Comparison of ENCODE assay signal across 10 mouse cellular contexts in genomic region chr13:58523011-58523760, GRCm38 (mm10).
DNase-seq lines count a peak whose midpoint lies in the region; ATAC-seq and TF ChIP-seq lines count a peak whose summit lies in the region.
"Had no signal": no experiment of that assay in that cellular context is flagged by ENCODE, and none has a peak within 500 bp of the region (broad histone marks: within the 10 kb centered on the region; RNA-seq: fewer than 3 reads in every experiment).

No protein-coding gene starts in this region.

- DNase-seq in lung, postnatal 36 days: no peak
- DNase-seq in limb, embryonic 11.5 days (ENCODE audit: low spot score): peak; percentile 66
- DNase-seq in cerebellum, adult 2 months: no peak
- DNase-seq in forebrain, postnatal 0 days: no peak
- DNase-seq in cerebellum, adult 11-12 months: no peak

- no peak for TF ChIP-seq CTCF in cerebellum, adult 2 months (IDR thresholded peaks at IDR 0.05; ENCODE audit: borderline replicate concordance, insufficient read depth, low read depth, low read length)
- no peak for TF ChIP-seq CTCF in forebrain, postnatal 0 days (IDR thresholded peaks at IDR 0.05; ENCODE audit: low read depth)

- peak overlapping the region; percentile 25; the same call in 1 of the 2 replicates for H3K4me2 ChIP-seq in lung, embryonic 16.5 days (ENCODE audit: low read depth, low read length)
- H3K4me2 ChIP-seq in embryonic facial prominence, embryonic 15.5 days (replicated peaks): peak overlapping the region; percentile 36
- H3K4me2 ChIP-seq in limb, embryonic 11.5 days (ENCODE audit: low read depth, severe bottlenecking): peak overlapping the region; percentile 27
- H3K4me2 ChIP-seq in neural tube, embryonic 15.5 days: peak overlapping the region; percentile 28; the same call in 1 of the 2 replicates
- H3K4me2 ChIP-seq in forebrain, postnatal 0 days (ENCODE audit: low read depth): no peak overlapping the region
- H3K4me2 ChIP-seq: hindbrain, embryonic 15.5 days; midbrain, embryonic 12.5 days had no signal

- peak; percentile 47; the same call in 1 of the 2 replicates for ATAC-seq in lung, embryonic 16.5 days (ENCODE audit: low read depth)
- peak; percentile 24; the same call in 1 of the 2 replicates for ATAC-seq in embryonic facial prominence, embryonic 15.5 days (ENCODE audit: insufficient number of reproducible peaks, low FRiP score, low TSS enrichment, low read depth)
- 0 out of 2 replicates have a peak, but pooled peaks have one; percentile 54 for ATAC-seq in limb, embryonic 11.5 days (ENCODE audit: insufficient number of reproducible peaks, low FRiP score, low TSS enrichment, low read depth)
- ATAC-seq in neural tube, embryonic 15.5 days (ENCODE audit: low FRiP score): no peak
- no peak for ATAC-seq in forebrain, postnatal 0 days

- H3K4me3 ChIP-seq in lung, embryonic 16.5 days (ENCODE audit: low read length): no peak overlapping the region
- no peak overlapping the region for H3K4me3 ChIP-seq in embryonic facial prominence, embryonic 15.5 days (replicated peaks)
- H3K4me3 ChIP-seq in limb, embryonic 11.5 days (ENCODE audit: low read depth, low read length): no peak overlapping the region; the same call in 1 of the 2 replicates
- no peak overlapping the region for H3K4me3 ChIP-seq in neural tube, embryonic 15.5 days (replicated peaks)
- H3K4me3 ChIP-seq in cerebellum, adult 2 months (replicated peaks; ENCODE audit: insufficient read depth, low read depth, low read length): no peak overlapping the region
- no peak overlapping the region for H3K4me3 ChIP-seq in forebrain, postnatal 0 days (ENCODE audit: low read depth, low read length)
- H3K4me3 ChIP-seq: hindbrain, embryonic 15.5 days; midbrain, embryonic 12.5 days had no signal

- no peak overlapping the region for H3K9ac ChIP-seq in lung, embryonic 16.5 days (ENCODE audit: low read length)
- H3K9ac ChIP-seq in embryonic facial prominence, embryonic 15.5 days: no peak overlapping the region
- no peak overlapping the region for H3K9ac ChIP-seq in limb, embryonic 11.5 days (ENCODE audit: low read length)
- H3K9ac ChIP-seq in neural tube, embryonic 15.5 days (replicated peaks): no peak overlapping the region
- H3K9ac ChIP-seq in forebrain, postnatal 0 days: no peak overlapping the region
- H3K9ac ChIP-seq: hindbrain, embryonic 15.5 days; midbrain, embryonic 12.5 days had no signal

- H3K4me1 ChIP-seq in lung, embryonic 16.5 days (replicated peaks; ENCODE audit: control insufficient read depth, insufficient read depth, low read length): no peaks in the 10 kb centered on the region
- H3K4me1 ChIP-seq in embryonic facial prominence, embryonic 15.5 days: peaks cover 11% of the 10 kb centered on the region
- H3K4me1 ChIP-seq in limb, embryonic 11.5 days (ENCODE audit: control insufficient read depth, insufficient read depth, low read length): peaks cover 8% of the 10 kb centered on the region
- peaks cover 7% of the 10 kb centered on the region for H3K4me1 ChIP-seq in neural tube, embryonic 15.5 days
- no peaks in the 10 kb centered on the region for H3K4me1 ChIP-seq in cerebellum, adult 2 months (ENCODE audit: control insufficient read depth, insufficient read depth, low read length)
- H3K4me1 ChIP-seq in forebrain, postnatal 0 days (ENCODE audit: insufficient read depth): no peaks in the 10 kb centered on the region
- H3K4me1 ChIP-seq: hindbrain, embryonic 15.5 days had no signal

- no peaks in the 10 kb centered on the region for H3K9me3 ChIP-seq in lung, embryonic 16.5 days (ENCODE audit: control insufficient read depth, low read length)
- no peaks in the 10 kb centered on the region; the same call in 1 of the 2 replicates for H3K9me3 ChIP-seq in embryonic facial prominence, embryonic 15.5 days (replicated peaks)
- H3K9me3 ChIP-seq in limb, embryonic 11.5 days (ENCODE audit: control insufficient read depth, low read length): no peaks in the 10 kb centered on the region
- H3K9me3 ChIP-seq in neural tube, embryonic 15.5 days (replicated peaks): no peaks in the 10 kb centered on the region
- no peaks in the 10 kb centered on the region for H3K9me3 ChIP-seq in forebrain, postnatal 0 days (ENCODE audit: low read length)
- H3K9me3 ChIP-seq: hindbrain, embryonic 15.5 days; midbrain, embryonic 12.5 days had no signal

- no peaks in the 10 kb centered on the region; the same call in none of the 2 replicates for H3K27me3 ChIP-seq in lung, embryonic 16.5 days (ENCODE audit: control insufficient read depth, insufficient read depth, low read depth, low read length)
- no peaks in the 10 kb centered on the region; the same call in 1 of the 2 replicates for H3K27me3 ChIP-seq in embryonic facial prominence, embryonic 15.5 days
- H3K27me3 ChIP-seq in limb, embryonic 11.5 days (ENCODE audit: control insufficient read depth, insufficient read depth, low read length): 0 out of 2 replicates have a peak, but pooled peaks cover 3% of the 10 kb centered on the region
- H3K27me3 ChIP-seq in neural tube, embryonic 15.5 days (replicated peaks): peaks cover 3% of the 10 kb centered on the region; the same call in 1 of the 2 replicates
- no peaks in the 10 kb centered on the region for H3K27me3 ChIP-seq in cerebellum, adult 2 months (ENCODE audit: control insufficient read depth, insufficient read depth, low read length)
- H3K27me3 ChIP-seq in forebrain, postnatal 0 days (ENCODE audit: insufficient read depth, low read length): no peaks in the 10 kb centered on the region
- H3K27me3 ChIP-seq: hindbrain, embryonic 15.5 days had no signal

- 5% methylated on average over 20 of the region's 20 CpGs for WGBS in lung, embryonic 16.5 days
- 19% methylated on average over 20 of the region's 20 CpGs for WGBS in embryonic facial prominence, embryonic 15.5 days
- 13% methylated on average over 20 of the region's 20 CpGs for WGBS in limb, embryonic 11.5 days
- 32% methylated on average over 20 of the region's 20 CpGs for WGBS in neural tube, embryonic 15.5 days
- WGBS in cerebellum, adult 2 months: 33% methylated on average over 20 of the region's 20 CpGs
- WGBS in forebrain, postnatal 0 days: 34% methylated on average over 20 of the region's 20 CpGs

- no peak for TF ChIP-seq POLR2A in cerebellum, adult 2 months (IDR thresholded peaks at IDR 0.05; ENCODE audit: borderline replicate concordance, insufficient read depth, low read length)

- no peak overlapping the region for H3K27ac ChIP-seq in lung, embryonic 16.5 days (ENCODE audit: low read length)
- no peak overlapping the region for H3K27ac ChIP-seq in embryonic facial prominence, embryonic 15.5 days (replicated peaks)
- no peak overlapping the region for H3K27ac ChIP-seq in limb, embryonic 11.5 days (replicated peaks; ENCODE audit: low read depth, low read length)
- H3K27ac ChIP-seq in neural tube, embryonic 15.5 days (replicated peaks): no peak overlapping the region
- no peak overlapping the region for H3K27ac ChIP-seq in cerebellum, adult 2 months (ENCODE audit: insufficient read depth, low read length)
- H3K27ac ChIP-seq in forebrain, postnatal 0 days (ENCODE audit: low read depth, low read length): no peak overlapping the region
- H3K27ac ChIP-seq: hindbrain, embryonic 15.5 days; midbrain, embryonic 12.5 days had no signal

- no peaks in the 10 kb centered on the region for H3K36me3 ChIP-seq in lung, embryonic 16.5 days (ENCODE audit: control insufficient read depth, insufficient read depth, low read length)
- H3K36me3 ChIP-seq in embryonic facial prominence, embryonic 15.5 days: no peaks in the 10 kb centered on the region
- H3K36me3 ChIP-seq in limb, embryonic 11.5 days (ENCODE audit: control insufficient read depth, insufficient read depth, low read length): no peaks in the 10 kb centered on the region
- no peaks in the 10 kb centered on the region for H3K36me3 ChIP-seq in neural tube, embryonic 15.5 days
- H3K36me3 ChIP-seq in forebrain, postnatal 0 days (ENCODE audit: insufficient read depth): no peaks in the 10 kb centered on the region
- H3K36me3 ChIP-seq: hindbrain, embryonic 15.5 days; midbrain, embryonic 12.5 days had no signal

Comparison
In these comparisons a context has a peak if more than half of its experiments do, and no peak if none do; other contexts are left out.
1. ATAC-seq: peak in lung, embryonic 16.5 days (single experiment), embryonic facial prominence, embryonic 15.5 days (single experiment) and limb, embryonic 11.5 days (single experiment); none in neural tube, embryonic 15.5 days (single experiment) and forebrain, postnatal 0 days (single experiment).